Comparison of ENCODE assay signal across 23 mouse cellular contexts in the genomic region with DNA sequence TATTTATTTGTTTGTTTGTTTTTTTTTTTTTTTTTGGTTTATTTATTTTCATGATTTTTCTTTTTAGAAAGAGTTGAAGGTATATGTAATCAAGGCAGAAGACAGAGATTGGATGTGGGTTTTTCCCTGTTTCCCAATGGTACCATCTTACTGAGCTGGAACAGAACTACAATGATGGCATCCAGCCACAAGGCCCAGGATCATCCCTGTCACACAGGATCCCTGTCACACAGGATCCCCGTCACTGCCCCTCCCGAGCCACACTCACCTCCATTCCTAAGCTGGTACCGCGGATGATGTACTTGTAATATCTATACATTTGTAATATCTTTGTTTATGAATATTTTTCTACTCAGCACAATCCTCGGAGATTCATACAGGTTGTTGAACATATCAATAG.
"Had no signal": no experiment of that assay in that cellular context is flagged by ENCODE, and none has a peak within 500 bp of the region (broad histone marks: within the 10 kb centered on the region; RNA-seq: fewer than 3 reads in every experiment).

No protein-coding gene starts in this region.

- H3K27ac ChIP-seq: embryonic facial prominence, embryonic 10.5 days; embryonic facial prominence, embryonic 12.5 days; embryonic facial prominence, embryonic 13.5 days; embryonic facial prominence, embryonic 15.5 days; forebrain, embryonic 10.5 days; forebrain, embryonic 12.5 days; forebrain, embryonic 13.5 days; forebrain, embryonic 15.5 days; gastrocnemius, adult 2 months; heart, adult 2 months; heart, embryonic 10.5 days had no signal

- DNase-seq: cerebellum, adult 9-10 months; cerebellum, postnatal 10 days; cerebellum, postnatal 14 days; cerebellum, postnatal 25 days; embryo, embryonic 11 days; forebrain, postnatal 0 days; gastrocnemius, adult 2 months; gastrocnemius, postnatal 10 days; gastrocnemius, postnatal 14 days; gastrocnemius, postnatal 25 days; gastrocnemius, postnatal 36 days; heart, adult 18-20 months; heart, adult 2 months had no signal

- H3K27me3 ChIP-seq: embryonic facial prominence, embryonic 12.5 days; embryonic facial prominence, embryonic 13.5 days; embryonic facial prominence, embryonic 15.5 days; forebrain, embryonic 12.5 days; forebrain, embryonic 13.5 days; forebrain, embryonic 15.5 days had no signal

- H3K4me3 ChIP-seq: embryonic facial prominence, embryonic 10.5 days; embryonic facial prominence, embryonic 12.5 days; embryonic facial prominence, embryonic 13.5 days; embryonic facial prominence, embryonic 15.5 days; erythroblast, embryonic 14.5 days; forebrain, embryonic 10.5 days; forebrain, embryonic 12.5 days; forebrain, embryonic 13.5 days; forebrain, embryonic 15.5 days; gastrocnemius, adult 2 months; heart, adult 2 months; heart, embryonic 10.5 days had no signal

- H3K4me1 ChIP-seq: embryonic facial prominence, embryonic 10.5 days; embryonic facial prominence, embryonic 12.5 days; embryonic facial prominence, embryonic 13.5 days; embryonic facial prominence, embryonic 15.5 days; forebrain, embryonic 10.5 days; forebrain, embryonic 12.5 days; forebrain, embryonic 13.5 days; forebrain, embryonic 15.5 days had no signal
